Mouse (Mus musculus) thymus, postnatal 4 days (tissue): Measurements from ENCODE around the gene Plcg2.
A peak's percentile ranks its signal among the peaks of the same experiment; 100 is the strongest.

Source experiments
- DNase-seq: peaks from one replicate; pipeline ENCODE4 v3.0.0; 2021

Plcg2 gene

DNA sequence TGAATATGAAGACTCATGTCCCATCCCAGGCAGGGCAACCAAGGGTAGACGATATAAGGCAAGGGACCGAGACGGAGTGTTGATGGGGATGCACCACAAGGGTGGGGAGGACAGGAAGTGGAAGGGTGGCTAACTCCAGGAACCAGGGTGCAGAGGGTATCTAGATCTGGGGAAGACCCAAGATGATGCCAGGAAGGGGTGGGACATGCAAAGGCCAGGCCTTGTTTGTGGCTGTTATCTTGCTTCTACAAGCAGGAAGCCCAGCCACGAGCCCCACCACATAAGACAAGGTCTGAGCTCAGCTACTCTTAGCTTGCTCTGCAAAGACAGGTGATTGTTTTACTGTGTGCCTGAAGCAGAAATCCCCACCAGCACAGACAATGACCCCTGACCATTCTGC is 50.4 kb downstream of the Plcg2 start:
- peak; percentile 61 for DNase-seq

GRCm38 (mm10) chr8:117550529-117550928 is 52.4 kb downstream of the Plcg2 start:
- no peak for DNase-seq

DNA sequence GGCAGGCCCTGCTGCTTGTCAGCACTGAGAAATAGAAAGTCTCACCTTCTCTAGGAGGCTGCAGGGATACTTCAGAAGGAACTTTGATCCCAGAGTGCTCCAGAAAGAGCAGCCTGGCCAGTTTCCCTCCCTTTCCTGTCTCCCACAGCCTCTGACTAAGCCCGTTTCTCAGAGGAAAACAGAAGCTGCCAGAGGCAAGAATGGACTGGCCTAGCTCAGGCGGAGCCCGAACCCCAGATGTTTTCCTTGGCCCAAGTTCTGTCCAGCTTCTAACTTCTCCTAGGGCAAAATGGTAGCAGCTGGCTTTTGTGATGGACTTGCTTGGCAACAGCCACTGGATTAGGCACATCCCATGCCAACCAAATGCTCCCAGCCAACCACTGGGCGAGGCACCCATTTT is 62.9 kb downstream of the Plcg2 start:
- no peak for DNase-seq

- no peak for DNase-seq
Measured at GRCm38 (mm10) chr8:117561735-117562361, 63.8 kb downstream of the Plcg2 start.

DNA sequence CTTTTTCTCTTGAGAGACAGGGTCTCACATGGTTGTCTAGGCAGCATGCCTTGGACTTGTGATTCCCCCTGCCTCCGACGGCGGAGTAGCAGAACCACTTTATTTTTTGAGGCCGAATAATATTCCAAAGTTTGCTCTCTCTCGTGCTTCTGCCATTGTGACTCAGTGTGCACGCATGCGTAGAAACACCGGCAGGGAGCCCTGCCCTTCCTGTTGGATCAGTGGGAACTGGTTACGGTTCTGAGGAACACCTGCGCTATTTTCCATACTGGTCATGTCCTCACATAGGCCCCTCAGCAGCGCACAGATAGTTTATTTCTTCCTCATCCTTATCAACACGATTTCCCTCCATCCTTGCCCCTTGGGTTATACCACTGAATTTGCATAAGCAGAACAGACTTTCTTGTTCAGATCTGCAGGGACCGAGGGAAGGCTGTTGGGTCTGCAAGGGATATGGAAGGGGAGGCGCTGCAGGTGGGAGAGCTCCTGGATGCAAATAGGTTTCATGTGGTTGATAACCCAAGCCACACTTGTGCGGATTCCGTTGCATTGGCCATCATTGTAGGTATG is 64.4 kb downstream of the Plcg2 start:
- no peak for DNase-seq

- DNase-seq, result peak; percentile 73
Measured at GRCm38 (mm10) chr8:117569409-117569808, 71.3 kb downstream of the Plcg2 start.

- DNase-seq, result no peak
Measured at GRCm38 (mm10) chr8:117576291-117576785, 78.2 kb downstream of the Plcg2 start.

- no peak for DNase-seq
Measured at GRCm38 (mm10) chr8:117577059-117577458, 79.0 kb downstream of the Plcg2 start.

GRCm38 (mm10) chr8:117577883-117578282 is 79.8 kb downstream of the Plcg2 start:
- peak; percentile 57 for DNase-seq

GRCm38 (mm10) chr8:117578856-117579255 is 80.8 kb downstream of the Plcg2 start:
- DNase-seq, result no peak

- DNase-seq, result no peak
Measured at GRCm38 (mm10) chr8:117593862-117594261, 95.8 kb downstream of the Plcg2 start.

DNA sequence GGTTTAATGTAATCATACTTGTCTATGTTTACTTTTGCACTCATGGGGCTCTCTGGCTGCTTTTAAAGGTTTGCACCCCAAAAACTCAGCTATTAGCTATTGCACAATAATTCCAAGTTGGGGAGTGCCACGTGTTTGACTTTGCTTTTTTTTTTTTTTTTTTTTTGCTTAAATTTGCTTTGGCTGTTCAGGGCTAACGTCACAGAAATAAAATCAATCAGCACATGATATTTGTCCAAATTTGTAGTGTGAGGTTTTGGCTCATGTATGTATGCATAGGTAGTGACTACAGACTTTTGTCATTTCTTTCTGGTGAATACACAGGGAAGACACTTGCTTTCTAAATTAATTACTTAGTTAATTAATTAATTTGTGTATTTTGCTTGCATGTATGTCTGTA is 96.9 kb downstream of the Plcg2 start:
- no peak for DNase-seq

DNA sequence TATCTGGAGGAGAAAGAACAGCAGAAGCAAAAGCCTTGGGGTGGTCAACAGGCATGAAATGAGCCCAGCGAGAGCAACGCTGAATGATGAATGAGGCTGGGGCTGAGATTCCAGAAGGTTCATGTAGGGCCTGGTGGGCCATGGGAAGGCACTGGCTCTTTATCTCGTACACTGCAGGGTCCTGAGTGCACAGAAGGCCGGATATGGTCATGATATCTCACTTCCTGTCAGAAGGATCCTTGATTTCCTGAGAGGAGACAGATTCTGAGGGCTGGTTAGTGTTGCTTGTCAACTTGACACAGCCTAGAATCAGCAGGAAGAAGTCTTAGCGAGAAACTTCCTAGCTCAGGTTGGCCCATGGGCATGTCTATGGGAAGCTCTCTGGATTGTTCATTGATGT is 98.7 kb downstream of the Plcg2 start:
- DNase-seq, result no peak

GRCm38 (mm10) chr8:117600839-117601238 is 102.7 kb downstream of the Plcg2 start:
- peak; percentile 55 for DNase-seq

- DNase-seq, result no peak
Measured at GRCm38 (mm10) chr8:117604101-117604500, 106.0 kb downstream of the Plcg2 start.

- DNase-seq, result no peak
Measured at GRCm38 (mm10) chr8:117604671-117605070, 106.6 kb downstream of the Plcg2 start.

GRCm38 (mm10) chr8:117605201-117605600 is 107.1 kb downstream of the Plcg2 start:
- no peak for DNase-seq

- no peak for DNase-seq
Measured at GRCm38 (mm10) chr8:117610506-117610905, 112.4 kb downstream of the Plcg2 start.

- DNase-seq, result no peak
Measured at GRCm38 (mm10) chr8:117612861-117613260, 114.8 kb downstream of the Plcg2 start.

GRCm38 (mm10) chr8:117626040-117626838 is 128.1 kb downstream of the Plcg2 start:
- peak; percentile 71 for DNase-seq

DNA sequence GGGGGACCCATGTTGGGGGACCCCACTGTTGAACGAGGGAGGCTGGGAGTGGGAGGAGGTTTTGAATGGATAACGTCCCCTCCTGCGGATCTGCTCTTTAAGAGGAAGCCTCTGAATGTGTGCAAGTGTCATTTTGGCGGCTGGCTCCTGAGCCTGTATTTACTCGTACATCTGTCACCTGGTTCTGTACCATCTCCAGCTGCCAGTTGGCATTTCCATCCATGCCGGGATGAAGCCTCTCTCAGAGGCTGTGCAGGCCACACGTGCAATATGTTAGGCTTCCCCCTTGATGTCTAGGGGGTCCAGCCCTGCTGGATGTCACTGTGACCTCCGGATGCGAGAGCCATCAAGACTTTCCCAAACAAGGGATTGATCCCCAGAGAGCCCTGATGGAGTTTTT is 129.0 kb downstream of the Plcg2 start:
- no peak for DNase-seq

GRCm38 (mm10) chr8:117632532-117632931 is 134.4 kb downstream of the Plcg2 start:
- no peak for DNase-seq

- DNase-seq, result no peak
Measured at GRCm38 (mm10) chr8:117634406-117634805, 136.3 kb downstream of the Plcg2 start.

GRCm38 (mm10) chr8:117637462-117637861 is 139.4 kb downstream of the Plcg2 start:
- DNase-seq, result no peak
